Mouse (Mus musculus) embryonic facial prominence, embryonic 14.5 days (tissue): ENCODE results near the gene Ran. TPM values are rescaled to one million over a fixed set of nuclear protein-coding genes. Genes with fewer than 3 reads are reported as not detected.

ENCODE experiments used
- ATAC-seq: fragments of 200-750 bp; cut with Nextera tagmentation; 2 replicates; pipeline ENCODE4 v1.8.0; 2017; ENCODE audit warnings: low read depth, moderate number of reproducible peaks, moderate TSS enrichment
- DNase-seq: peaks from one replicate; pipeline ENCODE4 v3.0.0-alpha.2; 2015; ENCODE audit warnings: low spot score
- H3K27ac ChIP-seq: fragments of 300-500 bp; sonication (generic); replicated peaks from 2 replicates; pipeline ENCODE4 v1.5.1; 2014; ENCODE audit warnings: low read depth, mild to moderate bottlenecking, low read length, moderate library complexity
- H3K27me3 ChIP-seq: fragments of 300-500 bp; sonication (generic); replicated peaks from 2 replicates; pipeline ENCODE4 v1.6.1; 2014; ENCODE audit warnings: low read length; ENCODE audit not compliant: control insufficient read depth, insufficient read depth
- H3K36me3 ChIP-seq: fragments of 300-500 bp; sonication (generic); 2 replicates; pipeline ENCODE4 v1.6.1; 2014; ENCODE audit warnings: low read length, mixed read lengths; ENCODE audit not compliant: control insufficient read depth, insufficient read depth
- H3K4me1 ChIP-seq: fragments of 300-500 bp; sonication (generic); 2 replicates; pipeline ENCODE4 v1.6.1; 2014; ENCODE audit warnings: antibody characterized with exemption, low read length; ENCODE audit not compliant: control insufficient read depth, insufficient read depth
- H3K4me2 ChIP-seq: fragments of 300-500 bp; sonication (generic); 2 replicates; pipeline ENCODE4 v1.6.1; 2014; ENCODE audit warnings: low read depth, mild to moderate bottlenecking, low read length, moderate library complexity, mixed read lengths
- H3K4me3 ChIP-seq: fragments of 300-500 bp; sonication (generic); 2 replicates; pipeline ENCODE4 v1.5.1; 2014; ENCODE audit warnings: low read depth, mild to moderate bottlenecking, low read length
- H3K9ac ChIP-seq: fragments of 300-500 bp; sonication (generic); 2 replicates; pipeline ENCODE4 v1.6.1; 2014; ENCODE audit warnings: low read depth, mild to moderate bottlenecking, low read length, moderate library complexity, mixed read lengths
- H3K9me3 ChIP-seq: fragments of 300-500 bp; sonication (generic); 2 replicates; pipeline ENCODE4 v1.6.1; 2016; ENCODE audit warnings: low read length; ENCODE audit not compliant: control insufficient read depth
- WGBS: fragments of 180-500 bp; shearing (Covaris S2); extraction: QIAGEN DNeasy Blood & Tissue Kit; methylation state at CpG from one replicate; pipeline ENCODE4 v1.1.7; 2014; 5-methylcytosine and 5-hydroxymethylcytosine counted together
- polyA plus RNA-seq: library from polyadenylated mRNA; unstranded; fragments of >200 nt; fragmentation: Nextera tagmentation; extraction: Ambion mirVana; gene quantifications from 2 replicates; pipeline ENCODE4 v1.2.1, GENCODE M21; 2014

The Ran gene
- polyA plus RNA-seq, 1 experiment from 2014 or later, result 442 TPM

GRCm38 (mm10) chr5:129045641-129046580 is 26.0 kb downstream of the Ran start:
- H3K9me3 ChIP-seq, result 0 out of 2 replicates have a peak, but pooled peaks cover 3% of the 10 kb centered on the region
- no peak overlapping the region for H3K4me3 ChIP-seq
- peak; percentile 45 for DNase-seq
- no peak for ATAC-seq
- H3K27ac ChIP-seq, result no peak overlapping the region
- no peak overlapping the region for H3K9ac ChIP-seq
- no peak overlapping the region; the same call in 1 of the 2 replicates for H3K4me2 ChIP-seq
- H3K36me3 ChIP-seq, result no peaks in the 10 kb centered on the region
- H3K4me1 ChIP-seq, result no peaks in the 10 kb centered on the region
- 42% methylated on average over 26 of the region's 26 CpGs for WGBS
- no peaks in the 10 kb centered on the region for H3K27me3 ChIP-seq

DNA sequence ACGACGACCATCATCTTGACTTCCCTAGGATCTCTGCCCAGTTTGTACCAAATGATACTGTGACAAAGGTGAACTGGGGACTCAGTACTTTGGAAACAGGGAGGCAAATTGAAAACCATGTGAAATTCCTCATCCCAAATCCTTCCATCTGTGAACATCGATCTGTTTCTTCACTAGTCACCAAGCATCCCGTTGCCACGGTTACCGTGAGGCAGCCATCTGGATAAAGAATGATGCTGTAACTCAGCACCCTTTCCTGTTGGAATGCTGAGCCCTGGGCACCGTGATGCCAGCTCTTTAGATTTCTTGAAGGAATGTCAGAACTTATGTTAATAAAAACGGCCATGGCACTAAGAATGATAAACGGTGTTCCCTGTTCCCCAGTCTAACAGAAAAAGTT is 29.5 kb downstream of the Ran start:
- ATAC-seq (no peak), DNase-seq (peak; percentile 13)
- 70% methylated on average over 9 of the region's 9 CpGs for WGBS
- no peaks in the 10 kb centered on the region for H3K4me1 ChIP-seq
- H3K36me3 ChIP-seq, result no peaks in the 10 kb centered on the region
- H3K9me3 ChIP-seq, result 0 out of 2 replicates have a peak, but pooled peaks cover 3% of the 10 kb centered on the region
- no peak overlapping the region for H3K27ac ChIP-seq
- H3K4me2 ChIP-seq, result no peak overlapping the region
- no peak overlapping the region for H3K4me3 ChIP-seq
- no peaks in the 10 kb centered on the region for H3K27me3 ChIP-seq
- no peak overlapping the region for H3K9ac ChIP-seq

- 87% methylated on average over 3 of the region's 3 CpGs for WGBS
- ATAC-seq (no peak), DNase-seq (no peak)
- no peaks in the 10 kb centered on the region for H3K27me3 ChIP-seq
- no peak overlapping the region for H3K27ac ChIP-seq
- H3K4me3 ChIP-seq, result no peak overlapping the region
- H3K9ac ChIP-seq, result no peak overlapping the region
- no peaks in the 10 kb centered on the region for H3K4me1 ChIP-seq
- H3K4me2 ChIP-seq, result no peak overlapping the region
- H3K9me3 ChIP-seq, result 0 out of 2 replicates have a peak, but pooled peaks cover 3% of the 10 kb centered on the region
- no peaks in the 10 kb centered on the region for H3K36me3 ChIP-seq
Observed at GRCm38 (mm10) chr5:129051910-129052309, 32.0 kb downstream of the Ran start.

GRCm38 (mm10) chr5:129052636-129053355 is 32.9 kb downstream of the Ran start:
- Histone ChIP-seq H3K27ac (no peak overlapping the region), H3K9ac (no peak overlapping the region), H3K27me3 (no peaks in the 10 kb centered on the region), H3K9me3 (0 out of 2 replicates have a peak, but pooled peaks cover 2% of the 10 kb centered on the region), H3K36me3 (no peaks in the 10 kb centered on the region), H3K4me1 (no peaks in the 10 kb centered on the region), H3K4me2 (no peak overlapping the region), H3K4me3 (no peak overlapping the region)
- DNase-seq, result no peak
- peak; percentile 41; the same call in 1 of the 2 replicates for ATAC-seq
- 28% methylated on average over 20 of the region's 20 CpGs for WGBS

DNA sequence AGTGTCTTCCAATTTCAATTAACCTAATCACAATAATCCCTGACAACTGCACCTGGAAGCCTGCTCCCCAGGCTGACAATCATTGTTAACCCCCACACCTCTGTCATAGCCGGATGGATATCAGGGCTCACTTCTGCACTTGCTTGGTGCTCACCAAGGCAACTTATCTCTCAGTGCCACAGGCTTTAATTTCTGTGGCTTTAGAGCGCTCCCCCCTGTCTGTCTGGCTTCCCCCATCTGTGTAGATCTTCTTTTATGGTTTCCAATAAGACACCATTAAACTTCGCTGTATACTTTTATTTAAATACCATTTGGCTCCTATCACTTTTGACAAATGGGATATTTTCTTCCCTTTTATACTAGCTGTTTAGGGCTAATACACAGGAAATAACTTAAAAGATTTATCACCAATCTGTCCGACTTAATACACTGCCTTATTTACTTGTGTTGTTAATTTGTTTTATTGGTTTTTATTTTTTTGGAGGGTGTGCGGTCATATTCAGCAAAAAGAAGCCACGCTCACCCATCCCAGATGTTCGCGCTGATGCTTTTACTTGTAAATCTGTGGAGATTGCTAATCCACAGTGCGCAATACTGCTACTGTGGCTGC is 34.9 kb downstream of the Ran start:
- no peak overlapping the region for H3K4me2 ChIP-seq
- no peak for ATAC-seq
- DNase-seq, result no peak
- no peak overlapping the region for H3K27ac ChIP-seq
- H3K4me1 ChIP-seq, result no peaks in the 10 kb centered on the region
- WGBS, result 83% methylated on average over 9 of the region's 9 CpGs
- H3K36me3 ChIP-seq, result no peaks in the 10 kb centered on the region
- no peak overlapping the region for H3K4me3 ChIP-seq
- no peaks in the 10 kb centered on the region for H3K27me3 ChIP-seq
- H3K9me3 ChIP-seq, result no peaks in the 10 kb centered on the region
- no peak overlapping the region for H3K9ac ChIP-seq

GRCm38 (mm10) chr5:129059116-129059515 is 39.2 kb downstream of the Ran start:
- peaks cover 11% of the 10 kb centered on the region; the same call in 1 of the 2 replicates for H3K27me3 ChIP-seq
- DNase-seq (no peak), ATAC-seq (no peak)
- H3K4me3 ChIP-seq, result no peak overlapping the region
- 88% methylated on average over 3 of the region's 3 CpGs for WGBS
- no peak overlapping the region for H3K4me2 ChIP-seq
- H3K9ac ChIP-seq, result no peak overlapping the region
- no peaks in the 10 kb centered on the region for H3K9me3 ChIP-seq
- H3K36me3 ChIP-seq, result no peaks in the 10 kb centered on the region
- no peak overlapping the region for H3K27ac ChIP-seq
- no peaks in the 10 kb centered on the region for H3K4me1 ChIP-seq

DNA sequence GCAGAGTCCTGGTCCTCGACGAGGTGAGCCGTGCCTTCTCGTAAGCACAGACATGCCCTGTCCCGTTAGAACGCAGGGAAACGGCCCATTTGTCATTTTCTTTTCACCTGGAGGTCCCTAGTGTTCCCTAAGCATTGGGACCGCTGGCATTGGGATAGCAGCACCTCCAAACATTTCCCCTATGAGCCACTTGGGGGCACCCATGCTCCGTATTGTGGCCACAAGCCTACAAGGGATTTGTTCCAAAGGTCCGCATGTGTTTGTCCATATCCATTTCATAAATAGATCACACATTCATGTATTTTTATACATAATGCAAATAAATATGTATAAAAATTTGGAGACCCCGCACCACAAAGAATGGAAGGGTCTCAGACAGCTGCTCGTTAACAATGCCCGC is 41.7 kb downstream of the Ran start:
- Histone ChIP-seq H3K9ac (no peak overlapping the region), H3K27me3 (peaks cover 11% of the 10 kb centered on the region; the same call in 1 of the 2 replicates), H3K9me3 (no peaks in the 10 kb centered on the region), H3K4me1 (no peaks in the 10 kb centered on the region), H3K4me2 (no peak overlapping the region), H3K4me3 (no peak overlapping the region), H3K36me3 (no peaks in the 10 kb centered on the region), H3K27ac (no peak overlapping the region)
- DNase-seq (peak; percentile 74), ATAC-seq (0 out of 2 replicates have a peak, but pooled peaks have one; percentile 37)
- WGBS, result 22% methylated on average over 13 of the region's 13 CpGs

- WGBS, result 9% methylated on average over 21 of the region's 21 CpGs
- DNase-seq, result peak; percentile 81
- Histone ChIP-seq H3K36me3 (no peaks in the 10 kb centered on the region), H3K9ac (no peak overlapping the region), H3K27ac (no peak overlapping the region), H3K4me3 (peak overlapping the region; percentile 23), H3K27me3 (peaks cover 11% of the 10 kb centered on the region; the same call in 1 of the 2 replicates), H3K4me1 (no peaks in the 10 kb centered on the region), H3K9me3 (no peaks in the 10 kb centered on the region), H3K4me2 (peak overlapping the region; percentile 50)
- peak; percentile 51; the same call in 1 of the 2 replicates for ATAC-seq
Observed at GRCm38 (mm10) chr5:129063037-129063791, 43.3 kb downstream of the Ran start.
